Mouse (Mus musculus): ENCODE measurements at regions not wholly inside any gene's neighbourhood (a gene's known extent, or its start where the extent isn't known, plus 50 kb on each side); places are given as distances from the start of the nearest gene placed in this dataset.

GRCm38 (mm10) chr10:67693586-67693985 is 144.8 kb upstream of the Ado start:
- WGBS, result 81% methylated on average over 4 of the region's 4 CpGs
- no peak overlapping the region for H3K27ac ChIP-seq
- H3K27me3 ChIP-seq (ENCODE audit: low read depth, poor library complexity, severe bottlenecking), result no peaks in the 10 kb centered on the region
- peaks cover 6% of the 10 kb centered on the region; the same call in 1 of the 2 replicates for H3K4me1 ChIP-seq
- DNase-seq (ENCODE audit: low spot score), result no peak
- no peak overlapping the region for H3K4me3 ChIP-seq
- no peaks in the 10 kb centered on the region for H3K9me3 ChIP-seq (replicated peaks)
- no peaks in the 10 kb centered on the region for H3K36me3 ChIP-seq

GRCm38 (mm10) chr10:67689944-67690670 is 141.4 kb upstream of the Ado start:
- no peaks in the 10 kb centered on the region for H3K27me3 ChIP-seq (ENCODE audit: low read depth, poor library complexity, severe bottlenecking)
- no peak for DNase-seq (ENCODE audit: low spot score)
- WGBS, result 94% methylated on average over 15 of the region's 15 CpGs

GRCm38 (mm10) chr10:67679382-67679781 is 130.6 kb upstream of the Ado start:
- Histone ChIP-seq H3K4me3 (no peak overlapping the region), H3K36me3 (no peaks in the 10 kb centered on the region), H3K27me3 (ENCODE audit: low read depth, poor library complexity, severe bottlenecking) (no peaks in the 10 kb centered on the region), H3K4me1 (no peaks in the 10 kb centered on the region), H3K9me3 (replicated peaks) (no peaks in the 10 kb centered on the region), H3K27ac (no peak overlapping the region)
- 95% methylated on average over 4 of the region's 4 CpGs for WGBS
- no peak for DNase-seq (ENCODE audit: low spot score)

More at GRCm38 (mm10) chr10:67689944-67690670, 141.4 kb upstream of the Ado start:
- Histone ChIP-seq H3K9me3 (replicated peaks) (no peaks in the 10 kb centered on the region), H3K4me1 (no peaks in the 10 kb centered on the region), H3K4me3 (no peak overlapping the region), H3K36me3 (no peaks in the 10 kb centered on the region), H3K27ac (no peak overlapping the region)

- DNase-seq (ENCODE audit: low spot score), result no peak
- WGBS, result 84% methylated on average over 8 of the region's 8 CpGs
- Histone ChIP-seq H3K27ac (no peak overlapping the region), H3K4me1 (no peaks in the 10 kb centered on the region), H3K9me3 (replicated peaks) (no peaks in the 10 kb centered on the region), H3K4me3 (no peak overlapping the region), H3K27me3 (ENCODE audit: low read depth, poor library complexity, severe bottlenecking) (no peaks in the 10 kb centered on the region), H3K36me3 (no peaks in the 10 kb centered on the region)
These were observed 124.7 kb upstream of the Ado start for GRCm38 (mm10) chr10:67673450-67673849.

- Histone ChIP-seq H3K27ac (no peak overlapping the region), H3K4me1 (no peaks in the 10 kb centered on the region), H3K4me3 (no peak overlapping the region), H3K27me3 (ENCODE audit: low read depth, poor library complexity, severe bottlenecking) (no peaks in the 10 kb centered on the region), H3K36me3 (no peaks in the 10 kb centered on the region), H3K9me3 (replicated peaks) (no peaks in the 10 kb centered on the region)
- 94% methylated on average over 8 of the region's 8 CpGs for WGBS
- no peak for DNase-seq (ENCODE audit: low spot score)
These were observed 123.5 kb upstream of the Ado start for GRCm38 (mm10) chr10:67672281-67672680.

GRCm38 (mm10) chr10:67669066-67669465 is 120.3 kb upstream of the Ado start:
- Histone ChIP-seq H3K27me3 (ENCODE audit: low read depth, poor library complexity, severe bottlenecking) (no peaks in the 10 kb centered on the region), H3K4me1 (no peaks in the 10 kb centered on the region), H3K9me3 (replicated peaks) (no peaks in the 10 kb centered on the region), H3K36me3 (no peaks in the 10 kb centered on the region), H3K4me3 (no peak overlapping the region), H3K27ac (no peak overlapping the region)
- 89% methylated on average over 2 of the region's 2 CpGs for WGBS
- no peak for DNase-seq (ENCODE audit: low spot score)

- H3K9me3 ChIP-seq (replicated peaks), result no peaks in the 10 kb centered on the region
- H3K4me3 ChIP-seq, result no peak overlapping the region
- H3K4me1 ChIP-seq, result no peaks in the 10 kb centered on the region
- WGBS, result 75% methylated on average over 3 of the region's 3 CpGs
- no peak for DNase-seq (ENCODE audit: low spot score)
- no peaks in the 10 kb centered on the region for H3K36me3 ChIP-seq
- H3K27me3 ChIP-seq (ENCODE audit: low read depth, poor library complexity, severe bottlenecking), result no peaks in the 10 kb centered on the region
- no peak overlapping the region for H3K27ac ChIP-seq
These were observed 114.3 kb upstream of the Ado start for GRCm38 (mm10) chr10:67663028-67663427.

- Histone ChIP-seq H3K9me3 (replicated peaks) (no peaks in the 10 kb centered on the region), H3K36me3 (no peaks in the 10 kb centered on the region), H3K27ac (no peak overlapping the region), H3K4me1 (no peaks in the 10 kb centered on the region), H3K27me3 (ENCODE audit: low read depth, poor library complexity, severe bottlenecking) (no peaks in the 10 kb centered on the region), H3K4me3 (no peak overlapping the region)
- 90% methylated on average over 4 of the region's 4 CpGs for WGBS
- DNase-seq (ENCODE audit: low spot score), result no peak
These were observed 112.9 kb upstream of the Ado start for GRCm38 (mm10) chr10:67661666-67662065.

GRCm38 (mm10) chr10:67658005-67658545 is 109.3 kb upstream of the Ado start:
- 80% methylated on average over 4 of the region's 4 CpGs for WGBS
- Histone ChIP-seq H3K4me3 (no peak overlapping the region), H3K9me3 (replicated peaks) (no peaks in the 10 kb centered on the region), H3K36me3 (no peaks in the 10 kb centered on the region), H3K27me3 (ENCODE audit: low read depth, poor library complexity, severe bottlenecking) (no peaks in the 10 kb centered on the region), H3K4me1 (no peaks in the 10 kb centered on the region), H3K27ac (no peak overlapping the region)
- DNase-seq (ENCODE audit: low spot score), result no peak

- WGBS, result 72% methylated on average over 2 of the region's 2 CpGs
These were observed 108.5 kb upstream of the Ado start for GRCm38 (mm10) chr10:67657305-67657704.

GRCm38 (mm10) chr10:67654518-67654917 is 105.8 kb upstream of the Ado start:
- Histone ChIP-seq H3K36me3 (no peaks in the 10 kb centered on the region), H3K4me3 (no peak overlapping the region), H3K27ac (no peak overlapping the region), H3K9me3 (replicated peaks) (no peaks in the 10 kb centered on the region), H3K27me3 (ENCODE audit: low read depth, poor library complexity, severe bottlenecking) (peaks cover 5% of the 10 kb centered on the region), H3K4me1 (no peaks in the 10 kb centered on the region)
- 91% methylated on average over 10 of the region's 10 CpGs for WGBS
- DNase-seq (ENCODE audit: low spot score), result no peak

More at GRCm38 (mm10) chr10:67657305-67657704, 108.5 kb upstream of the Ado start:
- Histone ChIP-seq H3K4me1 (no peaks in the 10 kb centered on the region), H3K9me3 (replicated peaks) (no peaks in the 10 kb centered on the region), H3K4me3 (no peak overlapping the region), H3K27me3 (ENCODE audit: low read depth, poor library complexity, severe bottlenecking) (no peaks in the 10 kb centered on the region), H3K27ac (no peak overlapping the region), H3K36me3 (no peaks in the 10 kb centered on the region)
- no peak for DNase-seq (ENCODE audit: low spot score)

GRCm38 (mm10) chr10:67652300-67652699 is 103.5 kb upstream of the Ado start:
- WGBS, result 49% methylated on average over 3 of the region's 3 CpGs
- Histone ChIP-seq H3K4me1 (peaks cover 9% of the 10 kb centered on the region), H3K27me3 (ENCODE audit: low read depth, poor library complexity, severe bottlenecking) (peaks cover 5% of the 10 kb centered on the region), H3K36me3 (no peaks in the 10 kb centered on the region), H3K9me3 (replicated peaks) (no peaks in the 10 kb centered on the region), H3K4me3 (no peak overlapping the region), H3K27ac (no peak overlapping the region)
- DNase-seq (ENCODE audit: low spot score), result no peak

- no peaks in the 10 kb centered on the region for H3K36me3 ChIP-seq
- H3K4me3 ChIP-seq, result no peak overlapping the region
- H3K9me3 ChIP-seq (replicated peaks), result no peaks in the 10 kb centered on the region
- peaks cover 18% of the 10 kb centered on the region for H3K4me1 ChIP-seq
- DNase-seq (ENCODE audit: low spot score), result no peak
- H3K27me3 ChIP-seq (ENCODE audit: low read depth, poor library complexity, severe bottlenecking), result peaks cover 5% of the 10 kb centered on the region
- 98% methylated on average over 2 of the region's 2 CpGs for WGBS
- no peak overlapping the region for H3K27ac ChIP-seq
These were observed 102.6 kb upstream of the Ado start for GRCm38 (mm10) chr10:67651386-67651785.

Data from limb, embryonic 10.5 days (tissue).